Mouse (Mus musculus) kidney, adult 2 months (tissue): ENCODE measurements at regions not wholly inside any gene's neighbourhood (a gene's known extent, or its start where the extent isn't known, plus 50 kb on each side); places are given as distances from the start of the nearest gene placed in this dataset.
"Not testable (repeated sequence)": the region's sequence is repeated elsewhere in the genome, so short reads cannot be mapped to it uniquely, and the experiment has no call there.

Experiments
- CTCF ChIP-seq: fragments of 200-500 bp; conservative IDR thresholded peaks from 2 replicates; pipeline ENCODE4 v1.5.1; 2011; ENCODE audit warnings: low read depth, mild to moderate bottlenecking, control low read depth, low read length, moderate library complexity, mixed read lengths; ENCODE audit not compliant: insufficient read depth, insufficient read length
- POLR2A ChIP-seq: fragments of 200-500 bp; IDR thresholded peaks from one replicate; pipeline ENCODE4 v1.6.1; 2011; ENCODE audit warnings: low read depth, low read length, control low read depth

- TF ChIP-seq CTCF, POLR2A: not testable (repeated sequence)
Measured at GRCm38 (mm10) chr13:12726831-12727230, 73.0 kb downstream of the Prl2c3 start.
